Mouse (Mus musculus) embryo, embryonic 11.5 days (tissue): ENCODE results near the gene Evi5.

Experiments
- DNase-seq: peaks from one replicate; pipeline ENCODE4 v3.0.0-alpha.2; 2012; ENCODE audit warnings: low read depth, low spot score

Evi5 gene

DNA sequence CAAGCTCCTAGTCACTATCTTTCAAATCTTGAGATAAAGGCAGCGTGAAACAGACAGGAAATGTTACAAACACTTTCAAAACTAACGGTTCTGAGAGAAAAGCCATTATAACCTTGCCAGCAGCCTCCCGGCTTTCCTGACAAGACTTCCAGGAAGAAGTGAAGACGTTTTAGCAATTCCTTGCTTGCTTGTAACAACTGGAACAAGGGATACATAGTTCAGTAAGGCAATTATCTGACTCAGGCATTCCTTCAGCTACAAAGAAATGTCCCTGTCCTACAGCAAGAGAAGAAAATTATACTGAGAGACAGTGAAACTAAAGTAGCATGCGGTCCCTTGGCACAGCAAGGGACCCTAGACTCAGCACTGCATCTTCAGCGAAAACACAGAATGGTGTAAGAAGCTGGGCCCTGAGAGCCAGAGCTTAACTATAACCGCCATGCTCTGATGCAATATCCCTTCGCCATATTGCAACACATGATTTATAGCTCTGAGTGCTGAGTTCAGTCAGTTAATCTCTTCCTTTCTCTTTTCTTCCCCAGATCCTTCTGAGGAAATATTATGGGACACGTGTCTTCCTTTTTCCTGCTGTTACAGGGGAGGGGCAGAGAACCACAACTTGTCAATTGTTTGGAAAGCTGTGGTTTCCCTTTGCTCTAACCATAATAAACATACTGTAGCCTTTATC is 125.5 kb downstream of the Evi5 start:
- no peak for DNase-seq

DNA sequence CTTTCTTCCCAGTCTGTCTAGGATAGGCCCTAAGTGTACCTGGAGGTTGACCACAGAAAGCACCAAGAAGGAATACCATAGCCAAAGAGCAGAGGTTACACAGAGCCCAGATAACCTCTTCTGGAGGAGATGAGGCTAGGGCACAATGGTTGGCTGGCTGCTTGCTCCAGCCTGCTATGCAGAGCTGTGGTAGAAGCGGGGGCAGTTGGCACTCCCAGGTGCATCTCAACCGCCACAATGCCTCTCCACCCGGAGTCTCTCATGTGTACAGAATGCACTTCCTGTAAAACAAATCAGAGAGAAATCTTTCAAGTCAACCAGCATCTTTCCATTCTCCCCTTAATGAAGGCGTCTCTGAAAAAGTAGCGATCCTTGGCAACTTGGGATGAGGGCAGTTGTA is 135.9 kb downstream of the Evi5 start:
- DNase-seq, result no peak

- DNase-seq, result no peak
Measured at GRCm38 (mm10) chr5:107738296-107738695, 136.6 kb downstream of the Evi5 start.

- DNase-seq, result no peak
Measured at GRCm38 (mm10) chr5:107736171-107736570, 138.7 kb downstream of the Evi5 start.

DNA sequence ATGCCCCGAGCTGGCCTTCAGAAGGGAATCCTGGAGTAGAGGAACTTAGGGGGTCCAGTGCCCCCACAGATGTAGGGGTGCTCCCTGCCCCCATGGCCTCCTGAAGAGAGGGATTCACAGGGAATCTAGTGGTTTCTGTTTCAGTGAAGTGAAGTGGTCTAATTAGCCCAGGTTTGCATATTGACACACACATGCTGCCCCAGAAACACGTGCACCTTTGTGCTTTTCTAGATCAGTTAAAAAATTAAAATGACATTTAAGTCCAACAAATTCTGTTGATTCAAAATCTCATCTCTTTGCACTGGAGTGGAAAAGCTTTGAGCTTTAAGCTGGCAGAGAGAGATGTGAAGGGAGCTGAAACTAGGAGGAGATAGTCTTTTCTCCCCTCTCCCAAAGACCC is 143.1 kb downstream of the Evi5 start:
- DNase-seq, result no peak

GRCm38 (mm10) chr5:107731408-107731807 is 143.5 kb downstream of the Evi5 start:
- DNase-seq, result no peak

DNA sequence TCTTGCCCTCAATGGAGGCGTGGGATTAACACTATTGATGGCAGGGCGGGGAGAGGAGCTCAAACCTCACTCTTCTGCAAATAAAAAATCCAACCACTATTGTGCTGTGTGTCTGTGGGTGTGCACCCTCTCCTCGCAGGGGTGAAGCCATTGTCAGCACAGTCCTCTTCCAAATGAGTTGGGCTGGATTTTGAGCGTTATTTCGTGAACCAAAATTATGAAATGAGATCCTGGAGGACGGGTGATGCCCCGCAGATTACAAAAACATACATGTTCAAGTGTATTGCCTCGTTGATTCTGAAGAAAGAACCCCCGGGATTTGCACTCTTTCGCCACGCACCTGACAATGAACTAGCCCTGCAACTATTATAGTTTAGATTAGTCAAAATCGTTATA is 147.9 kb downstream of the Evi5 start:
- no peak for DNase-seq

DNA sequence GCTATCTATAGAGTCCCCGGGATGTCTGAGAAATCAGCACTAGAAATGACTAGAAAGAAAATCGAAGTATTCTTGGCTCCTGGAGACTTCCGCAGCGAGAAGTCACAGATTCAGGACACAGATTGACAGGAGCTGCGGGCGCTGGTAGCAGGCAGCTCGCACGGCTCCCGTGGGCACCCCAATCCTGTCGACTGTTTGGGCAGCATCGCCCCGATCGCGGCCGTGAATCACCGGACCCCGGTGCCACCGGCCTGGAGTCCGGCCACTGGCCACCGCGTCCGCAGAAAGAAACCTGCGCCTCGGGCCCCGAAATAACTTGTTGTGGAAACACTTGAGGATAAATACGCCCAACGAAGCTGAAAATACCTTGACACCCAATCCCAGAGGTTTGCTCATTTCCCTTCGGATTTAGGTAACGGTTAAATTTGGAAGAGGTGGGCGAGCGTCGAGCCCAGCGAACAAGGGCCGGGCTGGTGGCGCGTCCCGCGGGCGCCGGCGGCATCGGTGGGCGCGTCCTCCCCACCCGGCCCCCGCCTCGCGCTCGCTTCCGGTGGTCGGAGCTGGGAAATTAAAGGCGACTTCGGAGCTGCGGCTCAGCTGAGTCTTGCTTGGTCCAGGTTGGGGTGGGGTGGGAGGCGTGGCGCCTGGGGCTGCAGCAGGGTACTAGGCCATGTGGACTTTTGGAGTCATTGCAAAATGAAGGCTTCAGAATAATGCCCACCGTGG is 148.5 kb downstream of the Evi5 start:
- DNase-seq, result no peak

GRCm38 (mm10) chr5:107725435-107726261 is 149.3 kb downstream of the Evi5 start, which contains the start of gene Gfi1:
Gfi1 (minus strand) TSS chr5:107726036.
- DNase-seq, result no peak

- DNase-seq, result no peak
Measured at GRCm38 (mm10) chr5:107724661-107725434, 150.1 kb downstream of the Evi5 start.

GRCm38 (mm10) chr5:107723541-107724511 is 151.1 kb downstream of the Evi5 start:
- DNase-seq, result no peak

DNA sequence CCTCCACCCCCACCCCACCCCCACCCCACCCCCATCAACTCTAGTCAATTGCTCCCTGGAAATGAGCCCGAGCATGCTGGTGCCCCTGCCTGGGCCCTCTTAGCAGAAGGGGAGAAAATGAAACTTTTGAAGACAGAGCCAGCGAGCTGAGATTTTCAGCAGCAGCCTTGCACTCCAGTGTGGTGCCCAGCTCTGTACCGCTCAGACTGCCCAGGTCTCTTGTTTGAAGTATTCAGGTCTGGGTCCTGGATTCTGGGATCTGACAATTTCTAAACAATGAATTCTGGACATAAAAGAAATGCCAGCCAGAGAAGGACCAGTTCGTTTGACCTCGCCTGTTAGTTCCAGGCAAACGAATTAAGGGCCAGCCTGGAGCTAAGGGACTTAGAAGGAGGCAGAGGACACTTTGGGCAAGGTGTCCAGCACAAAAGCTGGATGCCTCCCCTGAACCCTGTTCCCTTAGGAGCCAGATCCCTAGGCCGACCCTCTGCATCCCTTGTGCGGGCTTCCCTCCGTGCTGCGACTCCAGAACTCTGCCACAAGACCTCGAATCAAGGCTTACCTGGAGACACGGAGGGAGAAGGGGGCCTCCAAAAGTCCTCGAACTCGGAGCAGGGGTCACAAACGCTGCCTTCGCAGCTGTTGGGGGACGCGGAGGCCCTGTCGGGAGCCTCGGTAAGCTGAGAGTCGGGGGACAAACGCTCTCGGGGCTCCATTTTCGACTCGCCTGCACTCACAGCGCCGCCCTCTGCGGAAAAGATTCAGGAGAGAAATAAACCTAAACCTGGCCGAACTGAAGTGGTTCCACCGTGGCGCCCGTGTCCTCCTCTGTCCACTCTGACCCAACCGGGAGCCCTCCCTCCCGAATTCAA is 152.0 kb downstream of the Evi5 start:
- DNase-seq, result no peak

- no peak for DNase-seq
Measured at GRCm38 (mm10) chr5:107721638-107722011, 153.3 kb downstream of the Evi5 start.

DNA sequence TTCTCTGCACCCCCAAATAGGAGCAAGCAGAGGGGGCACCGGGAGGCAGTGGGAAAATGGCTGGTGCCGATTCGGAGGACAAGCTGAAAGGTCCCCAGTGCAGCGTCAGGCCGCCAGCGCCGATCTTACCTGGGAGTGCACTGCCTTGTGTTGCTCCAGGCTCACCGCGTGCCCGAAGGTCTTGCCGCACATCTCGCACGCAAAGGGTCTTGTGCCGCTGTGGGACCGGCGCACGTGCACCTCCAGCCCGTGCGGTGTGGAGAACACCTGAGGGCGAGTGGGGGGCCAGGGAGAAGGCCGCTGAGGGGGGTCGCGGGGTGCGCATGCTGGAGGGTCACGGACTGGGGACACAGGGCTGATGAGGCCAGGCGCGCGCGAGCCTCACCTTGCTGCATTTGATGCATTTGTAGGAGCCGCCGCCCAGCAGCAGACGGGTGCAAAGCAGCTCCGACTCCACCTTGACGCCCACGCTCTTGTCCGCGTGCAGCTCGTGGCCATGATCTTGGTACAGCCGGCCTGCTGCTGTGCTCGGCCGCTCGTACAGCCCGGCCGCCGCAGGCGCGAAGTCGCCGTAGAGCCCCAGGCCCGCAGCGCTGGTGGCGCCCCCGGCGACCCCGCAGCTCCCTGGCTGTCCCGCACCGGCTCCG is 153.8 kb downstream of the Evi5 start:
- no peak for DNase-seq

DNA sequence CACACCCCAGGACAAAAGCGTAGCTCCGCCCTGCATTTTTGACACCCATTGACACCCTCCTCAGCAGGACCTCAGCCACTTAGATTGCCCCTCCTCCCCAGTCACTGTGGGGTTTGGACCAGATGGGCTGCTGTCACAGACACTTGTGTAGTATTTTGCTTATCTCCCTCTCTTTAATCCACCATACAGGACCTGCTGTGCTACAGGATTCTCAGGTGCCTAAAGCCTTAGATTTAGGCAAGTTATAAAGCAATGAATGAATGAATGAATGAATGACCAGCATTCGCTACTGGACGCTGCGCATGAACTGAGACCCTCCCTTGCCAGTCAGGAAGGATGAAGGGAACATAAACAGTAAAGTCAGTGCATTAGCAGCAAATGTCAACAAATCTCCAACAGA is 154.4 kb downstream of the Evi5 start:
- no peak for DNase-seq

DNA sequence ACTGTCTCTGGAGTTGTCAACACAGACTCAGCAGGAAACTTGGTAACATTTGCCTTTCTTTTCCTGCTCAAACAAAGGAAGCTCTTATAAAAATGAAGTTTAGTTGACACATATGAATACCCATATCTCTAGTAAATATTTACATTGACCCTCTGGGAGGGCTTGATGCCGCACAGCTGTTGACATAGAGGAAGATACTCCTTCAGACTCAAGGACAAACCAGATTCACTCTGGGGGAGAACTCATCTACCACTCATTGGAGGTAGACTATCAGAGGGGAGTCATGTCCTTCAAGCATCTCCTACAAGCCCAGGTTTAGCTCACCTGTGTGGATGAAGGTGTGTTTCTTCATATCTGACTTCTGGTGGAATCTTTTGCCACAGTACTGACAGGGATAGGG is 155.1 kb downstream of the Evi5 start:
- no peak for DNase-seq

- no peak for DNase-seq
Measured at GRCm38 (mm10) chr5:107719209-107719608, 155.7 kb downstream of the Evi5 start.

- DNase-seq, result no peak
Measured at GRCm38 (mm10) chr5:107717871-107718361, 157.0 kb downstream of the Evi5 start.

GRCm38 (mm10) chr5:107711689-107712088 is 163.2 kb downstream of the Evi5 start:
- no peak for DNase-seq
